Mouse (Mus musculus) liver, adult 2 months (tissue): ENCODE results near the gene Atxn7l3. TPM values are rescaled to one million over a fixed set of nuclear protein-coding genes. Genes with fewer than 3 reads are reported as not detected.
A peak's percentile ranks its signal among the peaks of the same experiment; 100 is the strongest.

Source experiments
- DNase-seq: peaks from one replicate; pipeline ENCODE4 v3.0.0-alpha.2; 2011; ENCODE audit warnings: low read depth, low spot score; ENCODE audit errors: extremely low read depth
- H3K27ac ChIP-seq: fragments of 200-500 bp; replicated peaks from 2 replicates; pipeline ENCODE4 v1.5.1; 2012; ENCODE audit warnings: low read depth, mild to moderate bottlenecking, control low read depth, inconsistent platforms, low read length; ENCODE audit not compliant: insufficient read depth
- H3K27me3 ChIP-seq: fragments of 200-500 bp; 2 replicates; pipeline ENCODE4 v1.6.1; 2012; ENCODE audit warnings: mild to moderate bottlenecking, moderate library complexity, low read length, inconsistent platforms; ENCODE audit not compliant: control insufficient read depth, insufficient read depth
- H3K36me3 ChIP-seq: fragments of 200-500 bp; 2 replicates; pipeline ENCODE4 v1.6.1; 2012; ENCODE audit warnings: low read length, inconsistent platforms; ENCODE audit not compliant: control insufficient read depth, insufficient read depth
- H3K4me1 ChIP-seq: fragments of 200-500 bp; 2 replicates; pipeline ENCODE4 v1.6.1; 2011; ENCODE audit warnings: low read length; ENCODE audit not compliant: control insufficient read depth, insufficient read depth
- H3K4me3 ChIP-seq: fragments of 200-500 bp; 2 replicates; pipeline ENCODE4 v1.5.1; 2011; ENCODE audit warnings: low read depth, mild to moderate bottlenecking, control low read depth, low read length, moderate library complexity; ENCODE audit not compliant: insufficient read depth
- H3K79me2 ChIP-seq: fragments of 200-500 bp; 2 replicates; pipeline ENCODE4 v1.6.1; 2012; ENCODE audit warnings: inconsistent platforms, mild to moderate bottlenecking, low read length, moderate library complexity; ENCODE audit not compliant: control insufficient read depth, insufficient read depth
- H3K9ac ChIP-seq: fragments of 200-500 bp; 2 replicates; pipeline ENCODE4 v1.6.1; 2012; ENCODE audit warnings: low read depth, mild to moderate bottlenecking, control low read depth, inconsistent platforms, low read length
- CTCF ChIP-seq: fragments of 200-500 bp; IDR thresholded peaks from 2 replicates; pipeline ENCODE4 v1.5.1; 2011; ENCODE audit warnings: low read depth, low read length, control low read depth
- POLR2A ChIP-seq: fragments of 200-500 bp; IDR thresholded peaks from 2 replicates; pipeline ENCODE4 v1.6.1; 2011; ENCODE audit warnings: low read length, control low read depth; ENCODE audit not compliant: insufficient read depth; ENCODE audit errors: extremely low read depth
- WGBS: fragments of 180-500 bp; shearing (Covaris S2); methylation state at CpG from one replicate; pipeline ENCODE4 v1.1.7; 2018; 5-methylcytosine and 5-hydroxymethylcytosine counted together
- polyA plus RNA-seq: library from polyadenylated mRNA; depleted of rRNA; stranded (reverse); fragments of >200 nt; gene quantifications from 2 replicates; pipeline ENCODE4 v1.2.3, GENCODE M21; 2012
- total RNA-seq: library from RNA; depleted of rRNA; stranded (reverse); fragments of >200 nt; gene quantifications from 2 replicates; pipeline ENCODE4 v1.2.3, GENCODE M21; 2014

The Atxn7l3 gene
- total and polyA plus RNA-seq, 2 experiments, result 7.1 to 20.6 TPM

DNA sequence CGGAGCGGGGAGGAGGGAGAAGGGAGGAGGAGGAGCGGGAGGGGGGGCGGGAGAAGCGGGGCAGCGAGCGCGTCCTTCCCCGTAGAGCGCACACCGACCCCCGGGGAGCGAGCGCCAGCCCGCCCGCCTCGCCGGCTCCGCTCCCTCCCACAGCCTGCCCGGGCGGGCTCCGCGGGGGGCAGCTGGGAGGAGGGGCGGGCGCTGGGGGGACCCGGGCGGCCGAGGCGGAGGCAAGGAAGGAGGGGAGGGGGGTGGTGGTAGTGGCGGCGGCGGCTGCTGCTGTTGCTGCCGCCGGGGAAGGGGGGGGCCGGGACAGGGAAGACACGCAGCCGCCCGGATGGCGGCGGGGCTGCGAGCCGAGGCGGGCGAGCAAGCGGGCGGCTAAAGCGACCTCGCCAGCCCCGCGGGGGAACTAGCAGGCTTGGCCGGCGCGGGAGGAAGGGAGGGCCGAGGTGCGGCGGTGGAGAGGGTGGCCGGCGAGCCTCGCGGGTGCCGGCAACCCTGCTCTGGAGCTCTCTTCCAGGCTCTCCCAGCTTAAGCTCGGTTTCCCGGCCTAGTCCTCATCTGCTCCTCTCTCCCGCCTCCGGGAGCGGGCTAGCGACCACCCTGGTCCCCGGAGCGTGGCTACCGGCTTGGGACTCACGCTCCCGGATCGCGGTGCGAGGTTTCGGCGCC is 21.6 kb upstream of the Atxn7l3 start:
- Histone ChIP-seq H3K9ac (peak overlapping the region; percentile 100), H3K27me3 (no peaks in the 10 kb centered on the region), H3K79me2 (peaks cover 14% of the 10 kb centered on the region), H3K4me3 (peak overlapping the region; percentile 78), H3K27ac (peak overlapping the region; percentile 87), H3K4me1 (peaks cover 9% of the 10 kb centered on the region), H3K36me3 (peaks cover 10% of the 10 kb centered on the region)
- peak; percentile 33 for DNase-seq
- no peak for TF ChIP-seq CTCF
- TF ChIP-seq POLR2A, result no peak
- WGBS, result under 1% methylated on average over 60 of the region's 77 CpGs

DNA sequence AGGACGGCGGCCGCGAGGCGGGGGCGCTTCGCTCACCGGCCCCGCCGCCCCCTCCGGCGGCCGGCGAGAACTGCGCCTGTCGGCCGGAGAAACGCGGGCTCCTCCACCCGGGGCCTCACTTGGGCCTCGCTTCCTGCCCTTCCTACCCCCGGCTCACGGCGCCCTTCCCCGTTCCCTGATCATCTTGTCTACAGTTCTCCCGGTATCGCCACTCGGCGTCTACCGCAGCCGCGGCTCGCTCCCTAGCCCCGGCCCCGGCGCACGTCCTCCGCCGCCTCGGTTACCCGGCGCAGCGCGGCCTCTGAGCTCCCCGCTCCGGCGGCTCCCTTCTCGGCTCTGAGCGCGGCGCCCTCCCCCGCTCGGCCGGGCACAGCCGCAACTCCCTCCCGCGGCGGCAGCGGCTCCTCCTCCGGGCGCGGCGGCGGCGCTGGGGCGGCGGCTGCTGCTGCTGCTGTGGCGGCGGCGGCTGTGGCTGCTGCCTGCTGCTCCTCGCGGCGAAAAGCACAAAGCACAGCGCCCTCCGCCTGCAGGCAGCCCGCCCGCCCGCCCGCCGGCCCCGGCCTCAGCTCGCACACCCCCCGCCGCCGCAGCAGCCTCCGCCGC is 21.0 kb upstream of the Atxn7l3 start:
- under 1% methylated on average over 63 of the region's 87 CpGs for WGBS
- DNase-seq, result no peak

GRCm38 (mm10) chr11:102316572-102317297 is 20.3 kb upstream of the Atxn7l3 start:
- Histone ChIP-seq H3K4me3 (peak overlapping the region; percentile 78), H3K4me1 (peaks cover 9% of the 10 kb centered on the region), H3K27me3 (no peaks in the 10 kb centered on the region), H3K36me3 (peaks cover 13% of the 10 kb centered on the region), H3K79me2 (peaks cover 14% of the 10 kb centered on the region), H3K9ac (peak overlapping the region; percentile 100), H3K27ac (peak overlapping the region; percentile 99)
- peak; percentile 62 for DNase-seq
- under 1% methylated on average over 74 of the region's 80 CpGs for WGBS
- TF ChIP-seq CTCF, result no peak
- TF ChIP-seq POLR2A, result peak; percentile 77; the same call in 1 of the 2 replicates

More for the DNA sequence above, 21.0 kb upstream of the Atxn7l3 start:
- peaks cover 13% of the 10 kb centered on the region for H3K36me3 ChIP-seq
- peak; percentile 19; the same call in 1 of the 2 replicates for TF ChIP-seq CTCF
- no peak for TF ChIP-seq POLR2A
- H3K27me3 ChIP-seq, result no peaks in the 10 kb centered on the region
- peak overlapping the region; percentile 100 for H3K9ac ChIP-seq
- H3K27ac ChIP-seq, result peak overlapping the region; percentile 99
- peaks cover 14% of the 10 kb centered on the region for H3K79me2 ChIP-seq
- H3K4me3 ChIP-seq, result peak overlapping the region; percentile 78
- peaks cover 9% of the 10 kb centered on the region for H3K4me1 ChIP-seq

DNA sequence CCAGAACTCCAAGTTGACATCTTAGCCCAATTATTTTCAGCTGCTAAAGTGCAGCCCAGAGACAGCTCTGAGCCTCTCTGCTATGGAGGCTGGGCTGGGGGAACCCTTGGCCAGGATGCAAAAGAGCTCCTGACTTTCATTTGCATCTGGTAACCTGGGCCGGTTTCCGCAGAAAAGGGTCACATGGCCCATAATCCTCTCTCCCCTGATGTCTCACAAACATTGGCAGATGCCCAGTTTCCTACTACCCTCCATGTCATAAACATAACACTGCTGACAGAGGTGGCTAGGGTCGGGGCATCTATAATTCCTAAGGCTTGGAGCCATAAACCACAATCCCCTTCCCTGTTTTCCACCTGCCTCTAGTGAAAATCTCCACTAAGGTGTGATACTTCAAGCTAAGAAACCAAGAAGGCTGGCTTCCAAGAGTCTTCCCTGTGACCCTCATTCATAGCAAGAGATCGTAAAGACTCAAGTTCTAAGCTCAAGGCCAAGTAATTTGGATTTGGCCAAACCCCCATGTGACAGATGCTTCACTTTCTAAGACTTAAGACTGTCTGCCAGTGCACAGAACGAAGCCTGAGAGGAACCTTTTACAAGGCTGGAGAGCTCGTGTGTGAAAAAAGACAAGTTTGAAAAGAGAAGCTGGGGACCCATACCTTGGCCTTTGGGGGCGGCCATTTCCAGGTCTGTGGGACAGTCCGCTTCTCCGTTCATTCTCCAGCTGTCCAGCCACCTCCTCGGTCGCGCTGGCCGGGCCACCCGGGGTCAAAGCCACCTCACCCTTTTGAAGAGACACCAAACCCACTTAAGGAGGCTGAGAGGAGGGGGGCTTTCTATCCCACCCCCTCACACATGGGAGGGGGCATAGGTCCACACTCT is 19.5 kb upstream of the Atxn7l3 start:
- TF ChIP-seq POLR2A, result no peak
- TF ChIP-seq CTCF, result no peak
- no peaks in the 10 kb centered on the region for H3K27me3 ChIP-seq
- WGBS, result 22% methylated on average over 14 of the region's 14 CpGs
- peak overlapping the region; percentile 64 for H3K9ac ChIP-seq
- H3K79me2 ChIP-seq, result peaks cover 14% of the 10 kb centered on the region
- peak overlapping the region; percentile 78 for H3K4me3 ChIP-seq
- no peak for DNase-seq
- peaks cover 13% of the 10 kb centered on the region for H3K36me3 ChIP-seq
- peaks cover 9% of the 10 kb centered on the region for H3K4me1 ChIP-seq
- H3K27ac ChIP-seq, result peak overlapping the region; percentile 65

- Histone ChIP-seq H3K27me3 (no peaks in the 10 kb centered on the region), H3K36me3 (peaks cover 13% of the 10 kb centered on the region), H3K9ac (no peak overlapping the region), H3K4me1 (peaks cover 8% of the 10 kb centered on the region), H3K27ac (no peak overlapping the region), H3K79me2 (peaks cover 14% of the 10 kb centered on the region), H3K4me3 (no peak overlapping the region)
- no peak for TF ChIP-seq CTCF
- TF ChIP-seq POLR2A, result no peak
- WGBS, result 93% methylated on average over 12 of the region's 12 CpGs
- no peak for DNase-seq
These were observed 17.9 kb upstream of the Atxn7l3 start for GRCm38 (mm10) chr11:102314321-102314720.
